Mouse (Mus musculus) embryonic facial prominence, embryonic 11.5 days (tissue): Measurements from ENCODE around the gene Mthfsd. TPM values are rescaled to one million over a fixed set of nuclear protein-coding genes. Genes with fewer than 3 reads are reported as not detected.

Experiments
- ATAC-seq: fragments of 200-750 bp; cut with Nextera tagmentation; replicated peaks from 2 replicates; pipeline ENCODE4 v1.8.0; 2017; ENCODE audit warnings: low read depth; ENCODE audit not compliant: insufficient number of reproducible peaks, low FRiP score, low TSS enrichment
- DNase-seq: peaks from one replicate; pipeline ENCODE4 v3.0.0-alpha.2; 2015; ENCODE audit warnings: low spot score
- H3K27ac ChIP-seq: fragments of 300-500 bp; sonication (generic); replicated peaks from 2 replicates; pipeline ENCODE4 v1.5.1; 2014; ENCODE audit warnings: mild to moderate bottlenecking, low read depth, low read length, control low read depth
- H3K27me3 ChIP-seq: fragments of 300-500 bp; sonication (generic); 2 replicates; pipeline ENCODE4 v1.6.1; 2014; ENCODE audit warnings: mild to moderate bottlenecking, low read length, moderate library complexity, mixed read lengths; ENCODE audit not compliant: control insufficient read depth, insufficient read depth
- H3K36me3 ChIP-seq: fragments of 300-500 bp; sonication (generic); replicated peaks from 2 replicates; pipeline ENCODE4 v1.6.1; 2014; ENCODE audit warnings: low read depth, mild to moderate bottlenecking, low read length, moderate library complexity, mixed read lengths; ENCODE audit not compliant: control insufficient read depth, insufficient read depth
- H3K4me1 ChIP-seq: fragments of 300-500 bp; sonication (generic); 2 replicates; pipeline ENCODE4 v1.6.1; 2014; ENCODE audit warnings: low read length, mixed read lengths; ENCODE audit not compliant: control insufficient read depth, insufficient read depth
- H3K4me2 ChIP-seq: fragments of 300-500 bp; sonication (generic); 2 replicates; pipeline ENCODE4 v1.6.1; 2014; ENCODE audit warnings: low read depth, mild to moderate bottlenecking, control low read depth, low read length, moderate library complexity
- H3K4me3 ChIP-seq: fragments of 300-500 bp; sonication (generic); 2 replicates; pipeline ENCODE4 v1.5.1; 2014; ENCODE audit warnings: low read depth, low read length, control low read depth
- H3K9ac ChIP-seq: fragments of 300-500 bp; sonication (generic); replicated peaks from 2 replicates; pipeline ENCODE4 v1.6.1; 2014; ENCODE audit warnings: mild to moderate bottlenecking, control low read depth, low read length
- H3K9me3 ChIP-seq: fragments of 300-500 bp; sonication (generic); replicated peaks from 2 replicates; pipeline ENCODE4 v1.6.1; 2016; ENCODE audit warnings: mild to moderate bottlenecking, low read length, inconsistent platforms, mixed read lengths; ENCODE audit not compliant: control insufficient read depth
- WGBS: fragments of 180-500 bp; shearing (Covaris S2); extraction: QIAGEN DNeasy Blood & Tissue Kit; methylation state at CpG from one replicate; pipeline ENCODE4 v1.1.7; 2014; 5-methylcytosine and 5-hydroxymethylcytosine counted together
- polyA plus RNA-seq: library from polyadenylated mRNA; unstranded; fragments of >200 nt; fragmentation: Nextera tagmentation; extraction: Ambion mirVana; gene quantifications from 2 replicates; pipeline ENCODE4 v1.2.1, GENCODE M21; 2014

Gene Mthfsd
- polyA plus RNA-seq, 1 experiment from 2014 or later = 50.0 TPM

GRCm38 (mm10) chr8:121079201-121079600, 29.0 kb downstream of the Mthfsd start:
- Histone ChIP-seq H3K4me3 (no peak overlapping the region), H3K36me3 (no peaks in the 10 kb centered on the region), H3K4me1 (peaks cover 9% of the 10 kb centered on the region), H3K27ac (no peak overlapping the region), H3K27me3 (peaks cover 89% of the 10 kb centered on the region), H3K4me2 (no peak overlapping the region), H3K9ac (no peak overlapping the region), H3K9me3 (no peaks in the 10 kb centered on the region)
- WGBS = 3% methylated on average over 7 of the region's 7 CpGs
- DNase-seq = no peak
- ATAC-seq = no peak

DNA sequence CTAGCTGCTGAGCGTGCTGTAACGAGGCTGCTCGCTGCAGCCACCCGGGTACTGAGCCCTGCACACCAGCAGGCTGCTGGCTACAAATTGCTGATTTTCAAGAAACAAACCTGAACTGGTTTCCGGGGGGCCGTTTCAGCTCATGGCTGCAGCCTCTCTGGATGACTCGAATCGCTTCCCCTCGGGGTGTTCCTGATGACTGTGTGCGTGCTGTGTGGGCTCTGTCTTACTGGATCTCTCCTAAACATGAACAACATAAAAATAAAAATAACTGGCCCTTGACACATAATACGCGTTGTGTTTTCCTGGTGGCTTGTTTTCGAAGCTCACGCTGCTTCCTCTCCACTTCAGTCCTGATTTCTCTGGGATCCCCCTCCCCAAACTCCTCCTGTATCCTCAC, 29.5 kb downstream of the Mthfsd start:
- Histone ChIP-seq H3K36me3 (no peaks in the 10 kb centered on the region), H3K27ac (no peak overlapping the region), H3K27me3 (peaks cover 90% of the 10 kb centered on the region), H3K9me3 (no peaks in the 10 kb centered on the region), H3K4me2 (no peak overlapping the region), H3K4me3 (no peak overlapping the region), H3K9ac (no peak overlapping the region), H3K4me1 (peaks cover 9% of the 10 kb centered on the region)
- DNase-seq (no peak), ATAC-seq (no peak)
- 4% methylated on average over 14 of the region's 14 CpGs for WGBS

DNA sequence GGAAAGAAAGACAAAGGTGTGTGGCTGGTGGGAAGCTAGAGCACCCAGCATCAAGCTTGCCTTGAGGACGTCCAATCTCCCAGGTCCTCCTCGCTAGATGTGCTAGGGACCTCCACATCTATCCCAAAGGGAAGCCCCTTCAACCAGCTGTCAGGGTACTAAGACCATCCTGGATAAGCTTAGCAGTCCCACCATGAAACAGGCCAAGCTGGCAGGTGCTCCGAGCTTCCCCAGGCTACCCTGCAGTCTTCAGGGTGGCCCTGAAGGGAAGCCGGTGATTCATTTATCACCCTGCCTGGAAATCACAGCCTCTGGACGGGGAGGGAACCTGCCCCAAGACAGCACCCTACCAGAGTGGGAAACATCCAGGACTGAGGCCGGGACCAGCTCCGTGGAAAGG, 31.6 kb downstream of the Mthfsd start:
- H3K4me3 ChIP-seq = no peak overlapping the region
- DNase-seq (no peak), ATAC-seq (no peak)
- WGBS = 9% methylated on average over 7 of the region's 7 CpGs
- H3K4me2 ChIP-seq = no peak overlapping the region
- no peaks in the 10 kb centered on the region for H3K36me3 ChIP-seq
- peaks cover 9% of the 10 kb centered on the region; the same call in 1 of the 2 replicates for H3K4me1 ChIP-seq
- H3K27ac ChIP-seq = no peak overlapping the region
- H3K27me3 ChIP-seq = peaks cover 87% of the 10 kb centered on the region
- no peaks in the 10 kb centered on the region for H3K9me3 ChIP-seq
- no peak overlapping the region for H3K9ac ChIP-seq

- H3K9me3 ChIP-seq = no peaks in the 10 kb centered on the region
- peaks cover 11% of the 10 kb centered on the region for H3K4me1 ChIP-seq
- DNase-seq = no peak
- H3K27ac ChIP-seq = no peak overlapping the region
- WGBS = 5% methylated on average over 13 of the region's 13 CpGs
- H3K27me3 ChIP-seq = peaks cover 89% of the 10 kb centered on the region
- no peak for ATAC-seq
- no peaks in the 10 kb centered on the region for H3K36me3 ChIP-seq
- no peak overlapping the region for H3K9ac ChIP-seq
- H3K4me2 ChIP-seq = no peak overlapping the region
- H3K4me3 ChIP-seq = no peak overlapping the region
Observed at GRCm38 (mm10) chr8:121075936-121076335, 32.3 kb downstream of the Mthfsd start.

GRCm38 (mm10) chr8:121074848-121075145, 33.4 kb downstream of the Mthfsd start:
- no peaks in the 10 kb centered on the region for H3K36me3 ChIP-seq
- H3K9ac ChIP-seq = no peak overlapping the region
- peaks cover 89% of the 10 kb centered on the region for H3K27me3 ChIP-seq
- WGBS = 0% methylated on average over 10 of the region's 10 CpGs
- H3K4me1 ChIP-seq = peaks cover 8% of the 10 kb centered on the region
- H3K4me2 ChIP-seq = no peak overlapping the region
- no peak overlapping the region for H3K4me3 ChIP-seq
- H3K27ac ChIP-seq = no peak overlapping the region
- ATAC-seq (no peak), DNase-seq (no peak)
- H3K9me3 ChIP-seq = no peaks in the 10 kb centered on the region

DNA sequence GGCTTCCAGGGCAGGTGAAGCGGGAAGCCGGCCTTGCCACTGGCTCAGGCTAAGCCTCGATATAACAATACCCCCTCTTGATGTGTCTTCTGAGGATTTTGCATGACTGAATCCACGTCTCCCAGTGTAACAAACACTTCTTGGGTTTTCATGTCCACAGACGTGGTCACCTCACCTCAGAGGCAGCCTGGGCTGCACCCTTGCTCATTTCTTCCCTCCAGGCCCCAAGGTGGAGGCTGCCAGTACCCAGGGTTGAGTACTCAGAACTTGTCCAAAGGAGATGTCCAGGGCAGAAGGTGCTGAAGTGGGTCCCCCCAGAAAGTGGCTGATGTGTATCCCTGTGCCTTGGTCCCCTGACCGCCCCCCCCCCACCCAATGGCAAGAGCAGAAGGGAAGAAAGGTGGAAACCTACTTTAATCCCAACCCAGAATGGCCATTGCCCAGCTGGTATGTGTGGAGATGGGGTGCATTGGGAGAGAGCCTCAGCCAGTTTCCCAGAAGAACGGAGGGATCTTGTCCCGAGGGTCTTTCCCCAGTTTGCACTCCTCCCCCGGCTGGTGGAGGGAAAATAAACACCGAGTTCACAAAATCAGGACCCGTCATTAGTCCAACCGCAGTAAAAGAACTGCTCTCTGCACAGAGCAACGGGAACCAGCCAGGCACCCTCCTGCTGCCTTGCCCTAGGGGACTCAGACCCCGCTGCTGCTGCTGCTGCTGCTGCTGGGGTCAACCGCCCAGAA, 33.9 kb downstream of the Mthfsd start:
- Histone ChIP-seq H3K4me1 (peaks cover 8% of the 10 kb centered on the region), H3K9ac (no peak overlapping the region), H3K4me2 (no peak overlapping the region), H3K4me3 (no peak overlapping the region), H3K27ac (no peak overlapping the region), H3K27me3 (peaks cover 87% of the 10 kb centered on the region), H3K9me3 (no peaks in the 10 kb centered on the region), H3K36me3 (no peaks in the 10 kb centered on the region)
- DNase-seq = no peak
- WGBS = 1% methylated on average over 14 of the region's 15 CpGs
- ATAC-seq = no peak

GRCm38 (mm10) chr8:121073174-121074107, 34.8 kb downstream of the Mthfsd start:
- H3K4me3 ChIP-seq = peak overlapping the region; percentile 18
- DNase-seq (no peak), ATAC-seq (no peak)
- WGBS = 1% methylated on average over 48 of the region's 48 CpGs
- H3K27me3 ChIP-seq = peaks cover 78% of the 10 kb centered on the region
- peaks cover 8% of the 10 kb centered on the region for H3K4me1 ChIP-seq
- H3K36me3 ChIP-seq = no peaks in the 10 kb centered on the region
- no peak overlapping the region for H3K27ac ChIP-seq
- peak overlapping the region; percentile 18 for H3K9ac ChIP-seq
- H3K9me3 ChIP-seq = no peaks in the 10 kb centered on the region
- H3K4me2 ChIP-seq = peak overlapping the region; percentile 26
